Mouse (Mus musculus) megakaryocyte, embryonic 14.5 days (primary cell): ENCODE measurements around the gene Pkd1l3.

Experiments
- FLI1 ChIP-seq: IDR thresholded peaks from 2 replicates; pipeline ENCODE4 v1.6.1; 2012; ENCODE audit warnings: low read length, inconsistent platforms, mixed read lengths
- GATA1 ChIP-seq: IDR thresholded peaks from 3 replicates; pipeline ENCODE4 v1.6.1; 2012; ENCODE audit warnings: mixed read lengths, low read length, inconsistent platforms, borderline replicate concordance

GRCm38 (mm10) chr8:109714961-109715360, 100.6 kb downstream of the Pkd1l3 start:
- TF ChIP-seq GATA1 (no peak), FLI1 (no peak)
